ENCODE assay signal across 16 mouse cellular contexts in the genomic region with DNA sequence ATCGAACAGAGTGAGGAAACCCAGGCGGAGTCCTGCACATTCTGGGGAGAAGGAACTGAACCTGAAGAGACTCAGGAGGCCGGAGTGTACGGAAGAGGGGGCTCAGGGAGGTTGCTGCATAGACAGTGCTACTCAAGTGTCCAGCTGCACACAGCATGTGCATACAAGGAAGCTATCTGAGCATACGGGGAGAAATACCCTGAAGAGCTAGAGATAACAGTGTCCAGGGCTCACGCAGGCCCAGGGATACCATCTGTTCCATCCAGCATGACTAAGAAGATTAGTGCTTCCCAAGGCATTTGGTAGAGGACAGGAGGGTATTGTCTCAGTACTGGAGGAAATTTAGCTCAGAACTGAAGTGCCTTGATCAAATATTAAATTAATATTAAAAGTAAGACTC. TPM values are rescaled to one million over a fixed set of nuclear protein-coding genes. Genes with fewer than 3 reads are reported as not detected.
DNase-seq lines count a peak whose midpoint lies in the region; ATAC-seq and TF ChIP-seq lines count a peak whose summit lies in the region.
"Had no signal": no experiment of that assay in that cellular context is flagged by ENCODE, and none has a peak within 500 bp of the region (broad histone marks: within the 10 kb centered on the region; RNA-seq: fewer than 3 reads in every experiment).

No protein-coding gene starts in this region.

- no peak overlapping the region for H3K4me3 ChIP-seq in limb, embryonic 14.5 days (replicated peaks; ENCODE audit: low read length)
- no peak overlapping the region for H3K4me3 ChIP-seq in limb, embryonic 10.5 days
- H3K4me3 ChIP-seq in liver, embryonic 15.5 days (replicated peaks): no peak overlapping the region
- H3K4me3 ChIP-seq: embryonic facial prominence, embryonic 12.5 days; gastrocnemius, adult 2 months; heart, embryonic 12.5 days had no signal

- peak; percentile 7 for DNase-seq in limb, embryonic 14.5 days (ENCODE audit: low spot score)
- DNase-seq in limb, embryonic 10.5 days (ENCODE audit: low spot score): no peak
- DNase-seq in cerebellum, adult 9-11 months: peak; percentile 38
- peak; percentile 80 for DNase-seq in retina, postnatal 1 day
- no peak for DNase-seq in adrenal gland, postnatal 4 days (ENCODE audit: low spot score in 2 of 2)
- no peak for DNase-seq in urinary bladder, postnatal 36 days (ENCODE audit: low spot score in 2 of 2)
- no peak for DNase-seq in kidney, postnatal 14 days
- DNase-seq: adrenal gland, adult 2 months; gastrocnemius, adult 2 months; lung, postnatal 10 days had no signal

- H3K9ac ChIP-seq in limb, embryonic 14.5 days (ENCODE audit: low read depth, low read length, severe bottlenecking): no peak overlapping the region
- H3K9ac ChIP-seq in liver, embryonic 15.5 days: no peak overlapping the region
- H3K9ac ChIP-seq: embryonic facial prominence, embryonic 12.5 days; heart, embryonic 12.5 days; hindbrain, embryonic 14.5 days had no signal

- no peaks in the 10 kb centered on the region for H3K36me3 ChIP-seq in limb, embryonic 14.5 days (ENCODE audit: control insufficient read depth, insufficient read depth, low read length)
- H3K36me3 ChIP-seq in limb, embryonic 10.5 days: no peaks in the 10 kb centered on the region
- H3K36me3 ChIP-seq in liver, embryonic 15.5 days (replicated peaks): no peaks in the 10 kb centered on the region
- H3K36me3 ChIP-seq: embryonic facial prominence, embryonic 12.5 days; heart, embryonic 12.5 days had no signal

- no peaks in the 10 kb centered on the region for H3K9me3 ChIP-seq in limb, embryonic 14.5 days (ENCODE audit: control insufficient read depth, low read length)
- H3K9me3 ChIP-seq in limb, embryonic 10.5 days (replicated peaks): no peaks in the 10 kb centered on the region
- no peaks in the 10 kb centered on the region for H3K9me3 ChIP-seq in liver, embryonic 15.5 days (replicated peaks)
- H3K9me3 ChIP-seq: embryonic facial prominence, embryonic 12.5 days; heart, embryonic 12.5 days had no signal

- ATAC-seq in limb, embryonic 14.5 days (ENCODE audit: low FRiP score, low read depth): no peak
- ATAC-seq in liver, embryonic 15.5 days (ENCODE audit: insufficient read depth): peak; percentile 49; the same call in 1 of the 2 replicates
- ATAC-seq: Patski had no signal

- H3K27ac ChIP-seq in limb, embryonic 14.5 days (replicated peaks; ENCODE audit: low read depth, low read length): no peak overlapping the region
- no peak overlapping the region for H3K27ac ChIP-seq in limb, embryonic 10.5 days
- no peak overlapping the region for H3K27ac ChIP-seq in liver, embryonic 15.5 days (replicated peaks)
- H3K27ac ChIP-seq: embryonic facial prominence, embryonic 12.5 days; gastrocnemius, adult 2 months; hindbrain, embryonic 14.5 days; kidney, postnatal 0 days had no signal

- H3K4me1 ChIP-seq in limb, embryonic 14.5 days (ENCODE audit: control insufficient read depth, insufficient read depth, low read length): no peaks in the 10 kb centered on the region
- no peaks in the 10 kb centered on the region for H3K4me1 ChIP-seq in limb, embryonic 10.5 days
- H3K4me1 ChIP-seq in liver, embryonic 15.5 days (replicated peaks): peaks cover 28% of the 10 kb centered on the region
- H3K4me1 ChIP-seq: embryonic facial prominence, embryonic 12.5 days had no signal

- WGBS in limb, embryonic 14.5 days: 84% methylated on average over 6 of the region's 6 CpGs
- WGBS in limb, embryonic 10.5 days: 92% methylated on average over 6 of the region's 6 CpGs
- WGBS in liver, embryonic 15.5 days (ENCODE audit: insufficient replicate concordance): 57% methylated on average over 6 of the region's 6 CpGs

- H3K27me3 ChIP-seq in limb, embryonic 14.5 days (ENCODE audit: control insufficient read depth, insufficient read depth, low read length): no peaks in the 10 kb centered on the region
- no peaks in the 10 kb centered on the region for H3K27me3 ChIP-seq in limb, embryonic 10.5 days (ENCODE audit: low read depth, poor library complexity, severe bottlenecking)
- no peaks in the 10 kb centered on the region for H3K27me3 ChIP-seq in liver, embryonic 15.5 days
- H3K27me3 ChIP-seq: embryonic facial prominence, embryonic 12.5 days; heart, embryonic 12.5 days; Patski had no signal

- TF ChIP-seq POLR2A in limb, embryonic 14.5 days (IDR thresholded peaks at IDR 0.05; ENCODE audit: borderline replicate concordance, extremely low read depth, insufficient read depth, insufficient read length): no peak

- no peak overlapping the region for H3K4me2 ChIP-seq in limb, embryonic 14.5 days (replicated peaks; ENCODE audit: low read depth, low read length, severe bottlenecking)
- H3K4me2 ChIP-seq in liver, embryonic 15.5 days: no peak overlapping the region
- H3K4me2 ChIP-seq: embryonic facial prominence, embryonic 12.5 days; heart, embryonic 12.5 days; hindbrain, embryonic 14.5 days had no signal

RNA-seq across cellular contexts. Expression of gene Ahcy, which starts 29.3 kb away (rescaled TPM):
- polyA plus RNA-seq in limb, embryonic 14.5 days (2012; rRNA removed): 123 and 133 TPM in 2 replicates
- 70.5 and 72.7 TPM in 2 replicates for polyA plus RNA-seq in limb, embryonic 14.5 days (2014; fragmentation: Nextera tagmentation; extraction: Ambion mirVana)
- 156 and 181 TPM in 2 replicates for polyA plus RNA-seq in limb, embryonic 10.5 days (2016; fragmentation: Nextera tagmentation; extraction: Ambion mirVana)
- 63.1 and 74.4 TPM in 2 replicates for polyA plus RNA-seq in liver, embryonic 15.5 days (2015; fragmentation: Nextera tagmentation; extraction: Ambion mirVana)
- 10 to 100 TPM; 75.1 to 88.2 TPM for total RNA-seq in adrenal gland, postnatal 4 days (2021)

RNA-seq across cellular contexts. Expression of gene Itch, which starts 29.7 kb away (rescaled TPM):
- 30.2 and 31.1 TPM in 2 replicates for polyA plus RNA-seq in limb, embryonic 14.5 days (2012; rRNA removed)
- polyA plus RNA-seq in limb, embryonic 14.5 days (2014; fragmentation: Nextera tagmentation; extraction: Ambion mirVana): 49.8 and 54.6 TPM in 2 replicates
- 58.4 and 64.8 TPM in 2 replicates for polyA plus RNA-seq in limb, embryonic 10.5 days (2016; fragmentation: Nextera tagmentation; extraction: Ambion mirVana)
- polyA plus RNA-seq in liver, embryonic 15.5 days (2015; fragmentation: Nextera tagmentation; extraction: Ambion mirVana): 16.0 and 17.2 TPM in 2 replicates
- total RNA-seq in adrenal gland, postnatal 4 days (2021): 10 to 100 TPM; 51.8 to 52.8 TPM

Comparison
In these comparisons a context has a peak if more than half of its experiments do, and no peak if none do; other contexts are left out.
1. DNase-seq: peak in limb, embryonic 14.5 days (single experiment), cerebellum, adult 9-11 months (single experiment) and retina, postnatal 1 day (single experiment); none in limb, embryonic 10.5 days (single experiment), adrenal gland, postnatal 4 days (0 of 2), urinary bladder, postnatal 36 days (0 of 2) and kidney, postnatal 14 days (single experiment).